Mouse (Mus musculus) thymus, postnatal 4 days (tissue): Measurements from ENCODE around the gene Hnrnpab.
"Not testable (repeated sequence)": the region's sequence is repeated elsewhere in the genome, so short reads cannot be mapped to it uniquely, and the experiment has no call there.

ENCODE experiments used
- DNase-seq: peaks from one replicate; pipeline ENCODE4 v3.0.0; 2021

Hnrnpab gene

GRCm38 (mm10) chr11:51633721-51634120 is 27.1 kb upstream of the Hnrnpab start:
- no peak for DNase-seq

GRCm38 (mm10) chr11:51633200-51633599 is 26.6 kb upstream of the Hnrnpab start:
- not testable (repeated sequence) for DNase-seq

GRCm38 (mm10) chr11:51632130-51632753 is 25.6 kb upstream of the Hnrnpab start:
- no peak for DNase-seq

GRCm38 (mm10) chr11:51629651-51630314 is 23.1 kb upstream of the Hnrnpab start:
- DNase-seq, result no peak

GRCm38 (mm10) chr11:51627907-51628306 is 21.3 kb upstream of the Hnrnpab start:
- no peak for DNase-seq

GRCm38 (mm10) chr11:51627425-51627824 is 20.8 kb upstream of the Hnrnpab start:
- DNase-seq, result no peak

- no peak for DNase-seq
These were observed 18.7 kb upstream of the Hnrnpab start for GRCm38 (mm10) chr11:51625187-51625820.

GRCm38 (mm10) chr11:51622971-51623491 is 16.4 kb upstream of the Hnrnpab start:
- no peak for DNase-seq

- no peak for DNase-seq
These were observed 15.1 kb upstream of the Hnrnpab start for GRCm38 (mm10) chr11:51621776-51622175.

GRCm38 (mm10) chr11:51620084-51620483 is 13.4 kb upstream of the Hnrnpab start:
- no peak for DNase-seq

- DNase-seq, result peak; percentile 90
These were observed 12.9 kb upstream of the Hnrnpab start, which contains the start of gene Nhp2 for GRCm38 (mm10) chr11:51619409-51620060. Nhp2 (plus strand) TSS chr11:51619735.

- DNase-seq, result no peak
These were observed 12.3 kb upstream of the Hnrnpab start for GRCm38 (mm10) chr11:51618894-51619408.

- peak; percentile 80 for DNase-seq
These were observed 11.0 kb upstream of the Hnrnpab start for GRCm38 (mm10) chr11:51617693-51618092.

- not testable (repeated sequence) for DNase-seq
These were observed 9.5 kb upstream of the Hnrnpab start for GRCm38 (mm10) chr11:51616113-51616512.

GRCm38 (mm10) chr11:51615601-51616000 is 9.0 kb upstream of the Hnrnpab start:
- DNase-seq, result peak; percentile 73

- DNase-seq, result no peak
These were observed 8.5 kb upstream of the Hnrnpab start for GRCm38 (mm10) chr11:51615129-51615528.

- DNase-seq, result no peak
These were observed 7.6 kb upstream of the Hnrnpab start for GRCm38 (mm10) chr11:51614256-51614655.

GRCm38 (mm10) chr11:51609940-51610339 is 3.3 kb upstream of the Hnrnpab start:
- DNase-seq, result not testable (repeated sequence)

GRCm38 (mm10) chr11:51609266-51609909 is 2.7 kb upstream of the Hnrnpab start:
- DNase-seq, result peak; percentile 41

- DNase-seq, result no peak
These were observed 570 bp upstream of the Hnrnpab start for GRCm38 (mm10) chr11:51607096-51607738.

- DNase-seq, result peak; percentile 90
These were observed 823 bp downstream of the Hnrnpab start for GRCm38 (mm10) chr11:51605602-51606446.
